Mouse (Mus musculus): ENCODE results near the gene Gmeb1.

Gene Gmeb1

GRCm38 (mm10) chr4:132274156-132274862 lies 12.9 kb upstream of the Gmeb1 start, which contains the start of gene Taf12:
Gene Taf12, plus strand, starts transcription at chr4:132274375.
- peak; percentile 94 to 97 for DNase-seq (ENCODE audit: low spot score in 2 of 2)

- no peak for DNase-seq (ENCODE audit: low spot score in 2 of 2)
Observed at GRCm38 (mm10) chr4:132273166-132273565, 11.8 kb upstream of the Gmeb1 start.

DNA sequence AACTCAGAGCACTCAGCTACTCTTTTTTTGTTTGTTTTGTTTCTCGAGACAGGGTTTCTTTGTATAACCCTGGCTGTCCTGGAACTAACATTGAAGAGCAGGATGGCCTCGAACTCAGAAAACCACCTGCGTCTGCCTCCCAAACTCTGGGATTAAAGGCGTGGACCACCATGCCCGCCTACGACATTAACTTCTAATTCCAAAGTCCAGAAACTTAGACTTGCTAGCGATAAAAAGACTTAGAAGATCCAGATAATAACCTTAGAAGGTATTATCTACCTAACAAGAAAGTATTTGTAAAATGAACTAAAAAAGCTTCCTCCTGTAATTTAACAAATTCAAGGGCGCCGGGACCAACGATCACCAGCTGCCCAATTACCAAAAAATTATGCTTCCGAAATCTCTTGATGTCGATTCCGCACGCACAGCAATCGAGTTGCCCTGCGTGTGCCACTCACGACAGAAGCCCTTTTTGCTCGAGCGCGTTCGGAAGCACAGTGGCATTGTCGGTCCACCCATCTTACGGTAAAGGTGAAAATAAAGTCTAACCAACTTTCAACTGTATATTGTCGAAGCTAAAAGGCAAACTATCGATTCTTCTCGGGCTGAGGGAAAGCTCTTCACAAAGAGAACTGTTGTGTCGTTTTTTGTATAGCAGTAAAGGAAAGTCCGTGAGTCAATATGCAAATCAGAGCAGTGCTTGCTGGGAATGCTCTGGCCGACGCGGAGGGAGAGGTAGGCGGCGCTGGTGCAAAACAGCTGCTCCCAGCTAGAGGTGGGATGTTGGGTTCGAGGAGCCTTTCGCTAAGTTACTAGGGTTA lies 8.5 kb upstream of the Gmeb1 start:
- DNase-seq (ENCODE audit: low spot score in 2 of 2): peak; percentile 80 to 90

GRCm38 (mm10) chr4:132268871-132269739 lies 7.7 kb upstream of the Gmeb1 start:
- DNase-seq (ENCODE audit: low spot score in 2 of 2): no peak

- no peak for DNase-seq (ENCODE audit: low spot score in 2 of 2)
Observed at GRCm38 (mm10) chr4:132266835-132267349, 5.5 kb upstream of the Gmeb1 start.

DNA sequence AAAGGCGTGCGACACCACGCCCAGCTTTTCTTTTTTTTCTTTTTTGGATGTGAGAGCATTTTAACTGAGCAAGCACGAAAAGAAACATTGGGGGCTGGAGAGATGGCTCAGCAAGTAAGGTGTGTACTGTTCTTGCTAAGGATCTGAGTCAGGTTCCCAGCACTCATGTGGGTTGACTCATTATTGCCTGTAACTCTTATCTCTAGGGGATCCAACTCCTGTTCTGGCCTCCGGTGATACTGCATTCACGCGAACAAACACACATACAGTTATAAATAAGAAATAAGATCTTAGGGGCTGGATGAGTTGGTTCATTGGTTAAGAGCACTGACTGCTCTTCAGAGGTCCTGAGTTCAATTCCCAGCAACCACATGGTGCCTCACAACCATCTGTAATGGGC lies 1.9 kb upstream of the Gmeb1 start:
- no peak for DNase-seq (ENCODE audit: low spot score in 2 of 2)

DNA sequence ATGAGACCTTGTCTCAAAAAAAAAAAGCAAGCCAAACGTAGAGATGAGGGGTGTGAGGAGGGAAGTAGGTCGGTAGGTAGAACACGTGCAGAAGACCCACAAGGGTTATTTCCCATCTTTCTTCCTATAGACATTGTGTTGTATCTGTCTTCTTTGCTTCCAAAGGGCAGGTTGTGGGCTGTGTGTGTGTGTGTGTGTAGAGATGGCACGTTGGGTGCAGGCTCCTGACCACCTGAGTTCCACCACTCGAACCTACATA lies 885 bp upstream of the Gmeb1 start:
- DNase-seq (ENCODE audit: low spot score in 2 of 2): no peak

DNA sequence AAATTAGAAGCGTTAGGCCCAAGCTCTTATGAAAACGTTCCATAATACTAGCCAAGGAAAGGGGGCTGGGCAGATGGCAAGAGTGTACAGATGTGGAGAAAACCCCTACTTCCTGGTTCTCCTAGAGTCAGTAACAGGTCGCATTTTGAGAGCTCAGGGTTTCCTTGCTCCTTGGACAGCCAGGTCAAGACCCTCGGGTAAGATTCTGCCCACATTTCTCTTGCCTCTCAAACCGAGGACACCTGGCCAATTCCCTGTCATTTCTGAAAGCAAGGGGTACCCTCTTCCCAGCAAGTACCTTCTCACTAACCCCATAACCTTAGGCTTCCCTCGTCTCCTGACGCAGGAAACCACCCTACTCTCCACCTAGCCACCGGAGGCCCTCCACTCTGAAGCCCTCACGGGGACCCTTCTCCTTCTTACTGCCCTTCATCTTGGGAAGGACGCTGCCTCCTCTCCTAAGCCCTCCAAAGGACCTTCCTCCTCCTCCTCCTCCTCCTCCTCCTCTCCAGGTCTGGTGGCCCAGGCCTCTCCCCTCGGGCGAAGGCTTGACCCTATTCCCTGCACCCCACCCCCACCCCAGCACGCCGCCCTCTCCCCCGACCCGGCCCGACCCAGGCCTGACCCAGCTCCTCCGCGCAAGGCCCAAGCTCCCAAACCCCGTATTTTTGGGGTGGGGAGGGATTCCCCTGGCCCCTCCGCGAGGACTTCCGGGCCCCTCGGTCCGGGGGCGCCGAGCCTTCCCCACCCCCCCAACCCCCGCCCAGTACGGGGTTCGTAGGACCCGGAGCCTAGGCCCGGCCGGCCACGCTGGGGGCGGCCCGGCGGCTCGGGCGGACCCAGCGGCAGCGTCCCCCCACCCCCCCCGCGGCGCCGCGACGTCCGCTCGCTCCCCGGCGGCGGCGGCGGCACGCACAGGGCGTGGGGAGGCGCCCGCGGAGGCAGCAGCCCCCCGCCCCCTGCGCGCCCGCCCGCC lies 710 bp downstream of the Gmeb1 start:
- DNase-seq (ENCODE audit: low spot score in 2 of 2): peak; percentile 42 to 65

GRCm38 (mm10) chr4:132259248-132259647 lies 2.2 kb downstream of the Gmeb1 start:
- no peak for DNase-seq (ENCODE audit: low spot score in 2 of 2)

- no peak for DNase-seq (ENCODE audit: low spot score in 2 of 2)
Observed at GRCm38 (mm10) chr4:132256384-132256783, 5.0 kb downstream of the Gmeb1 start.

GRCm38 (mm10) chr4:132254986-132255385 lies 6.4 kb downstream of the Gmeb1 start:
- no peak for DNase-seq (ENCODE audit: low spot score in 2 of 2)

DNA sequence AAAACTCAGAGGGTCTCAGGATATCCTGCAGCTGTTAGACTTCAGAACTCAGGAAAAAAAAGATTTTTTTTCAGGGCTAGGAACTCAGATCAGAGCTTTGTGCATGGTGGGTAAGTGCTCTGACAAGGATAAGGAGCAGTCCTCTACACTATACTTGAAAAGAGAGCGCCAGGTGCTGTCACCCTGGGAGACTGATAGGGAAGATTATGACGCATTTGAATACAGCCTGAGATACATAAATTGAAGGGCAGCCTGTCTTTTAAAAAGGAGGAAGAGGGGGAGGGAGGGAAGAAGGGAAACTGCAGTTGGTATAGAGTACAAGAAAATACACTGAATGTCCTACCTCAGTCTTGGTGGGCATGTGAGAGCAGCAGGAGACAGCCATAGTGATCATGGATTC lies 7.8 kb downstream of the Gmeb1 start:
- DNase-seq (ENCODE audit: low spot score in 2 of 2): no peak

DNA sequence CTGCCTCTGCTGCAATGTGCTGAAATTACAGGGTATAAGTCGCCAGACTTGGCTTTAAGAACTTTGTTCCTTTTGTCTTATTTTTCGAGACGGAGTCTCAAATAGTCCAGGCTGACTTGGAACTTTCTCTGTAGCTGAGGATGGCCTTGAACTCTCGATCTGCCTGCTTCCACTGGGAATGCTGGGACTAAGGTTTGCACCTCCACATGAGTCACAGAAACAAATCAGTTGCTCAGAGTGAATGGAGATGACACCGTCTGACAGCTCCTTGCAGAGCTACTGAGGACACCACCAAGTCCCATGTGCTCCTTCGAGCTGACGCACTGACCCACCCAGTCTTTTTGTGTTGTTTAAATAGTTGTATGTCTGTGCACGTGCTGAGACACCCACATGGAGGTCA lies 8.3 kb downstream of the Gmeb1 start:
- no peak for DNase-seq (ENCODE audit: low spot score in 2 of 2)

- no peak for DNase-seq (ENCODE audit: low spot score in 2 of 2)
Observed at GRCm38 (mm10) chr4:132251596-132251995, 9.8 kb downstream of the Gmeb1 start.

DNA sequence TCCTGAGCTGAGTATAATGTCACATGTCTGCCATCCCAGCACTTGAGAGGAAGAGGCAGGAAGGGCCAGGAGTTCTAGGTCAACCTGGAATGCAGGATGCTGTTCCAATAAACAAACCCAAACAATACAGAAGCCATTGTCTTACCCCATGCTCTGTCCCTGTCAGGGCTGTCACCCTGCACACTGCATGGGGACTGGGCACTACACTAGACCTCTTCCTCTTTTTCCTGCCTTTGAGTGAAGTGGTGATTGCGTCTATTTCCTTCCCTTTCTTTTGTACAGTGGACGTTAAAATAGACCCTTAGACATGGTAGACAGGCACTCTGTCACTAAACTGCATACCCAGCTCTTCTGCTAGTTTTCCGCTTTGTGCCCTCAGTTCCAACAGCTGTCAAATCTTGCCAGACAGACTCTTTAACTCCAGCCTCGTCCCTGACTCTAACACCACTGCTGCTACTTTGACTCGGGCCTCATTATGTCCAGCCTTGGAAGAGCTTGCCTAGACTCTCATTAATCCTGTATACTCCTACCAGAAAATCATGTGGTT lies 13.9 kb downstream of the Gmeb1 start:
- peak in 1 of 2 experiments; percentile 63 for DNase-seq (ENCODE audit: low spot score in 2 of 2)

DNA sequence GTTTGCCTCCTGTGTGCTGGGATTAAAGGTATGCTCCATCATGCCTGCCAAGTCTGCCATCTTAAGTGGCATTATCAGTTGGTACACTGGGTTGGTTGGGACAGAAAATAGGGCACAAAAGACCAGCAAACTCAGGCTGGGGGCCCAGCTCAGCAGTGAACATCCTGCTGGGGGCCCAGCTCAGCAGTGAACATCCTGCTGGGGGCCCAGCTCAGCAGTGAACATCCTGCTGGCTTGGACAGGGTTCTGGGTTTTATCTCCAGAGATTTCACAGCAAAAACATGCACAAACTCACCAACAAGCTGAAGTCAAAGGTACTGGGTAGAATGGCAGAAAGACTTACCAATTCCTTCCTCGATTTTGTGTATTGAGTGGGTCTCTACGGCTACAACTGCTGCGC lies 15.8 kb downstream of the Gmeb1 start:
- no peak for DNase-seq (ENCODE audit: low spot score in 2 of 2)

GRCm38 (mm10) chr4:132241208-132241607 lies 20.2 kb downstream of the Gmeb1 start:
- DNase-seq (ENCODE audit: low spot score in 2 of 2): no peak

DNA sequence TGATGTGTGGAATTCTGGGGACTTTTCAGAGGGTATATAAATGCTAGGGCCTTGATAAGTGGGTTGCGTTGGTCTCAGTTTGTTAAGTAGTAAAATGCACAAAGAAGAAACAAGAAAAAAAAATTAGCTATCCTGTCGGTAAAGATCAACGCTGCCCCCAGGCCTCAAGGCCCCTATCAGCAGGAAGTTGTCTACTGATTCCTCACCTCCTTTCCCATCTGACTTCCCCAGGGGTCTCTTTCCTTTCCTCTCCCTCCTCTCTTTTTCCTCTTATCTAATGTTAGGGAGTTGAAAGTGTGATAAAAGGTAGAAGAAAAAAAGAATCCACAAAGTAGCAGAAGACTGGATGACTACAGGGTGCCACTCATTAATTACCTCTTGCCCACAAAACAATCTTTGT lies 21.0 kb downstream of the Gmeb1 start:
- no peak for DNase-seq (ENCODE audit: low spot score in 2 of 2)

GRCm38 (mm10) chr4:132238356-132238755 lies 23.0 kb downstream of the Gmeb1 start:
- no peak for DNase-seq (ENCODE audit: low spot score in 2 of 2)

DNA sequence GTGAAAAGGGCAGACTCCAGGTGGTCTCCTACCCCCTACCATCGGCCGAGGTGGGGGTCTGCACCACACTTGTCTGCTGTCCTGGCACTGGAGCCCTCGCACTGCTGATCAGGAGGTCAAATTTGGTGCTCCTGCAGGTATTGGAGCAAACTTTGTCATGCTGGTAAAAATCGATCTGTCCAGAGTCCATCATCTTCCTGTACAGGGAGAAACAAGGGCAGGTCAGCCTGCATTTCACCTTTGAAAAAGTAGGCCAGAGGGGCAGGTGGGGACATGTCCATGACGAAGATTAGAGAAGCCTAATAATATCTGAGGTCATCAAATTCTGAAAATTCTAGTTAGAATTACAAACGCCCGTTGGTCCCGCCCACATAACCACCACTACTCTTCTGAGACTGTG lies 26.7 kb downstream of the Gmeb1 start:
- DNase-seq (ENCODE audit: low spot score in 2 of 2): no peak

DNA sequence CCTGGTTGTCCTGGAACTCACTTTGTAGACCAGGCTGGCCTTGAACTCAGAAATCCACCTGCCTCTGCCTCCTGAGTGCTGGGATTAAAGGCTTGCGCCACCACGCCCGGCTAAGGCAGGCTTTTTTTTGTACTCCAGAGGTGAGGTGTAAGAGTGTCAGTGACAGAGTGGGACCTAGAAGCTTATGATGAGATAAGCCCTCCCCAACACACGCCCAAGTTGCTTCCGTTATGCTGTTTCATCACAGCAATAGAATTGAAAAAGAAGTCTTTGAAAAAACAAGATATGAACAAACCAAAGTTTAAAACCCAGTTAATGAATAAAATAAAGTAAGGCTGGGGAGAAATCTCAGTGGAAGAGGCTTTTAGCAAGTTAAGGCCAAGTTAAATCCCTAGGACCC lies 31.0 kb downstream of the Gmeb1 start:
- no peak for DNase-seq (ENCODE audit: low spot score in 2 of 2)
